Mouse (Mus musculus): Measurements from ENCODE around the gene Gm14226.
"Not testable (repeated sequence)": the region's sequence is repeated elsewhere in the genome, so short reads cannot be mapped to it uniquely, and the experiment has no call there.

Gm14226 gene

GRCm38 (mm10) chr2:155047452-155048178 lies 29.5 kb downstream of the Gm14226 start:
- DNase-seq (ENCODE audit: low spot score), result no peak

- DNase-seq (ENCODE audit: low spot score), result no peak
Observed at GRCm38 (mm10) chr2:155050108-155050503, 32.0 kb downstream of the Gm14226 start.

GRCm38 (mm10) chr2:155050504-155051236 lies 32.6 kb downstream of the Gm14226 start:
- peak; percentile 95 for DNase-seq (ENCODE audit: low spot score)

DNA sequence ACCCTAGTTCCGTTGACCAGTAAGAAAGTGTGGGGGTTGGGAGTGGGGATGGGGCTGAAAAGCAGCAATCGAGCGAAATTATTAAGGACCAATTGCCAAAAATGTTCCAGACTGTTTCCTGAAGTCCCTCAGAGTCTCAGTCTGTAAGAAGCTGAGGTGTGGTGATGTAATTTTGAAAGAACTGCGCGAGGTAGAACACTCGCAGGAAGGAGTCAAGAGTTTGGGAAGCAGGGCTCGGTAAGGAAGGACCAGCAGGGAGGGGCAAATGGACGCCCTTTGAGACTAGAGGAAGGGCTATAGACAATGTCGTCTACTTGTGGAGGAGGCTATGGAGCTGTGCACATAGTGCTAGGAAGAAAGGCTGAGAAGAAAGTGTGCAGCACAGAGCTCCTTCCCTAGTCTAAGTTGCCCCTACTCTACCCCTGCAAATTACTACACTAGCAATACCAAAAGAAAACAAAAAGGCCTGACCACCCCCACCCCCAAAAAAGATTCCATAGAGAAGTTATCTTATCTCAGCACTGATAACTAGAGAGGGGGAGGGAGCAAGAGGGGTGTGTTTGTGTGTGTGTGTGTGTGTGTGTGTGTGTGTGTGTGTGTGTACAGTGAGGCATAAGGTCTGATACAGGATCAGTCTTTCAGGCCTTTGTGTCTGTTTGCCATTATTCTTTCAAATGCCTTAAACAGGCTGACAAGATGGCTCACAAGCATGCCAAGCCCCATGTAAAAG lies 33.7 kb downstream of the Gm14226 start:
- DNase-seq (ENCODE audit: low spot score), result no peak

GRCm38 (mm10) chr2:155052681-155053080 lies 34.6 kb downstream of the Gm14226 start:
- no peak for DNase-seq (ENCODE audit: low spot score)

DNA sequence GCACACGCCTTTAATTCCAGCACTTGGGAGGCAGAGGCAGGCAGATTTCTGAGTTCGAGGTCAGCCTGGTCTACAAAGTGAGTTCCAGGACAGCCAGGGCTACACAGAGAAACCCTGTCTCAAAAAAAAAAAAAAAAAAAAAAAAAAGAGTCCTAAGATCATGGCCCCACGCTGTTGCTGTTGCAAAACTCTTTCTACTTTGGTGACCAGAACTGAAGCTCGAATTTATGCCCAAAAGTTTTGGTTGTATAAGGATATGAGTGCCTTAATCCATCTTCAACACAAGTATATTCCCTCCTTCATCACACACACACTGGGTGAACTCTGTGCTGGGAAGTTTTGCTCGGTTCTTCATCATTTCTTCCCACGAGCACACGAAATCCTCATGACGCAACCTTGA lies 35.4 kb downstream of the Gm14226 start:
- not testable (repeated sequence) for DNase-seq (ENCODE audit: low spot score)

DNA sequence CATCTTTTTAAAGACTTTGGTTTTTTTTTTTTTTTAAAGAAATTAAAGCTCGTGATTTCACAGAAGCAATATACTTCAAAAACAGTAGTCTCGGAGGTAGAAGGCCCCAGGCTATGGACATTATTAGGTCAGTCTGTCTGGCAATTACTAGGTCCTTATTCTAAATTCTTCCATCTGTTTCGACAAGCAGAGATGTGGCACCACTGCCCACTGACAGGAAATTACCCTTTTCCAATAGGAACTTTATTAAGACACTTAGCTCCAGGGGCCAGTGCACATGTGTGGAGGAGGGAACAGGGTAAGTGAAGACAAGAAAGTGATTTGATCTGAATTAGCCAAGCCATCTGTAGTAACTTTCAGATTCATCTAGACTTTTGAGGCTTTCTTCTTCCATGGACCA lies 36.6 kb downstream of the Gm14226 start:
- no peak for DNase-seq (ENCODE audit: low spot score)

DNA sequence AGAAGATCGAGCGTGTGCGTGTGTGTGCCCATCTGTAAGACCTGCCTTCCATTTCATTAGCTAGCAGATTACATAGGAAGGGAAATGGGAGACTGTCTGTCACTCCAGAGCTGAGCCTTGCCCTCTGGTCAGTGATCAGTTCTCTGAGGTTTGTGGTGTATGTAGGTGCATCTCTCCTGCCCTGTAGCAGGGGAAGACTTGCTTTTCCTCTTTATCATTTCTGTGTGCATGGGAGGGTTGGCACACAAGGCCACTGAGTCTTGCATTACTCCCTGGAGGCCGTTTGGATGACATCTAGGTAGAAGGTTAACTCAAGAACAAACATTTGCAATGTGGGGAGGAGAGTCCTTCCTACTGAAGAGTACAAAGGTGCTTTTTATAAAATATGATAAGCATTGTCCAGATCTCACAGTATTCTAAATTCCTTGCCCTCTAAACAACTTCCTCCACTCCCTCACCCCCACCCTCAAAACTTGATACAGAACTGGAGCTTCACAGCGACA lies 38.1 kb downstream of the Gm14226 start:
- no peak for DNase-seq (ENCODE audit: low spot score)

- DNase-seq (ENCODE audit: low spot score), result no peak
Observed at GRCm38 (mm10) chr2:155057361-155057760, 39.3 kb downstream of the Gm14226 start.

DNA sequence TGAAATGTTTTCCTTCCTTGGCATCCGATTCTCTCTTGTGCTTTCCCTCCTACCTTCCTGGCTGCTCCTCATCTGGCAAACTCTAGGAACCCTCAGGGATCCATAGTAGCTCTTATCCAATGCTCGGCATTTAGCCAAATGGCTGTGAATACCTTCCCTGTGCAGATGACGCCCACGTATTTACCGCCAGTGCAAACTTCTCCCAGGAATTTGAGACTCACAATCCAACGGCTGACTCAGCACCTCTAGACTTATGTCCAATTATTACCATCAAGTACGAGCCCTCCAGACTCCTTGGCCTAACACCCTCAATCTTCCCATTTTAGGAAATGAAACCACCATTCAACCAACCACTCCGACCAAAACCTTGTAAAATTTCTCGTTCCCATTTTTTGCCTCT lies 53.0 kb downstream of the Gm14226 start:
- no peak for DNase-seq (ENCODE audit: low spot score)

DNA sequence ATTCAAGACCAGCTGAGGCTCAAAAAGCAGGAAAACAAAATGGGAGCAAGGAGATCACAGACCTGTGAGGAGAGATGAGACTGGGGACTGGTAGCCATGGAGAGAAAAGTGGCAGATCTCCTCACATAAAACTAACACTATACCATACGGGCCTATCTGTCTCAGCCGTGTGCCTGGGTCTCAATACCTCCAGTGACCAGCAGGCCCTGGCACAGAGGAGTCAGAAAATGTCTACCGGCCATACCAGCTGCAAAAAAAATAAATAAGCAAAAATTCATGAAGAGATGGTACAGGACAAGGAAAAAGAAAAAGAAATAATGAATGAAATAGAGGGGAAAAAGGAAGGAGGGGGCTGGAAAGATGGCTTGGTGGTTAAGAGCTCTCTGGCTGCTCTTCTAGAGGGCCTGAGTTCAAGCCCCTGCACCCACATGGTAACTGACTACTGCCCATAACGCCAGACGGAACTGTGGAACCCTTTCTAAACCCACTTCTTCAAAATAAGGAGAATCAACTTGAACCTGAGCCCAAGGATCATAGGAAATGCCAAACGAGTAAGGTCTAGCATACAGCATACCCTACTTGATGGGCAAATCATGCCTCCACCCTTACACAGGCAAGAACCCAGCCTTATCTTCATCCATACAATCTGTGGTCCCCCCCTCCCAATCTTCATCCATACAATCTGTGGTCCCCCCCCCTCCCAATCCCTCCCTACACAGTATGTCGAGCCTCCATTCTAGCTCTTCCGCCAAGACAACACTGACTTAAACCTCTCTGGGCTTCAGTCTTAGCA lies 54.5 kb downstream of the Gm14226 start:
- DNase-seq (ENCODE audit: low spot score), result no peak

GRCm38 (mm10) chr2:155073347-155073746 lies 55.3 kb downstream of the Gm14226 start:
- no peak for DNase-seq (ENCODE audit: low spot score)

DNA sequence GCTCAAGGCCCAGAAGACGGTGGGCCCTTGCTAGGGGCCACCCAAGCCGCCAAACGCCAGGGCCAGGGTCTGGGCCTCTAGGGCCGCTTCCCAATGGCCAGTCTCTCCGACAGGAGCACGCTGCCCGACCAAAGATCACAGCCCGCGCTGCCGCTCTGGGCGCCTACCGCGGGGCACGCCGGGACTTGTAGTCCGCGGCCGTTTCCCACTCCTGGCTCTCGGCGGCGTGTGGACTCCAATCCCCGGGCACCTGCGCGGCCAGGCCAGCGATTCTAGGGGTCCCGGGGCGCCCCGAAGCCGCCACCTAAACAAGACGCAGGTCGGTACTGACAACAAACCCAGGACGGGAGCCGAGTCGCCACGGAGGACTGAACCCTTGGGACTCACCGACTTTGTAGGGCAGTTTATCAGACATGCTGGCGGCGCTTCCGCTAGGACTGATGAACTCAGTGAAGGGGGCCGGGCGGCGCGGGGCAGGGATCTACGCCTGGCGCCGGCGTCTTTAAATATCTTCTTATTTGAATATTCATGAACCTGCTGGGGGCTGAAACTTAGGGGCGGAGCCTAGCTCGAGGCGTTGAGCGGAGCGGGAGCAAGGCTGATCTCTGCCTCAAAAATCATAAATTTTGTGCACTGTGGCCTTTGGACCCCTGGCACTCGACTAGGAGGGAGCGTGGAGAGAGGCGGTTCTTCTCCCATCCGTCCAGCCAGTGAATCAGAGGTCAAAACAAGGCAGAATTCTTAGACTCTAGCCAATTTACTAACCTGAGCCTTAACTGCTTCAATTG lies 56.1 kb downstream of the Gm14226 start, which contains the start of gene Ahcy:
TSS of gene Ahcy (minus strand) at position 520 of the 788 bp plus-strand sequence.
- peak; percentile 82 for DNase-seq (ENCODE audit: low spot score)

DNA sequence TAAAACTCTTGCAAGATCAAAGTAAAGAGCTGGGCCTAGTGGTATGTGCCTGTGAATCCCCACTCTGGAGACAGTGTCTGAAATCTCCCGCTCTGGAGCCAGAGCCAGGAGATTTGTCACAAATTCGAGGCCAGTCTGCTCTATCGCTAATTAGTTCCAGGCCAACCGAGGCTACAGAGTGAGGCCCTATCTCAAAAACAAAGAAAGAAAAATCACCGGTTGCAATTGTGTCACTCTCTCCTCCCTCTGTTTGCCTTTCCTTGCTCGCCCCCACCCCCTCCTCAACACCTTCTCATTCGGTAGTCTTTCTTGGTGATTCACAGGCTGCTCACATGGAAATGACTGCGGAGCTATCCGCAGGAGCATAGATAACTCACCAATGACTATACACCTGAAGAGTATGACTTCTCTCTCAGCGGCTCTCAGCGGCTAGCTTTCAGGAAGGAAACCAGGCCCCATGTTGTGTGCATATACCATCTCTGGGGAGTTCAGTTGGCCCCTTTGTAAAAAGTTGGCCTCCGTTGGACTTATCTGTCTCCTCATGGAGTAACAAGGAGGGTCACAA lies 56.8 kb downstream of the Gm14226 start:
- peak; percentile 9 for DNase-seq (ENCODE audit: low spot score)

DNA sequence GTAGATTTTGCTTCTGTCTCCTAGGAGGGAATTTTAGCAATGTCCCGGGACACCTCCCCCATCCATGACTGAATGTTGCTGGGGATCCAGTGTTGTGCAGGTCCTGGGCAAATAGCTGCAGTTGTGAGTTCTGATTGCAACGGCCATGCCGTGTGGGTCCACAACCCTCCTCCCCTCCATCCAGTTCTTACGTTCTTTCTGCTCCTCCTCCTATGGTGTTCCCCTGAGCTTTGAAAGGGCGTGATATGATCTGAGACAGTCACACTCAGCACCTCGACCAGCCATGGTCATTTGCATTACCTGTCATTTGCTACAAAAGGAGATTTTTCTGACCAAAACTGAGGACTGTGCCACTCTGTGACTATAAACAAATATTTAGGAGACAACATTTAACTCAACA lies 57.6 kb downstream of the Gm14226 start:
- DNase-seq (ENCODE audit: low spot score), result no peak

Data from urinary bladder, postnatal 25 days (tissue).